Mouse (Mus musculus) hindbrain, embryonic 13.5 days (tissue): ENCODE measurements around the gene Dctn3. TPM values are rescaled to one million over a fixed set of nuclear protein-coding genes. Genes with fewer than 3 reads are reported as not detected.

Experiments
- ATAC-seq: fragments of 200-750 bp; cut with Nextera tagmentation; 2 replicates; pipeline ENCODE4 v1.8.0; 2017; ENCODE audit warnings: moderate TSS enrichment; ENCODE audit not compliant: low FRiP score
- H3K27ac ChIP-seq: fragments of 300-500 bp; sonication (generic); 2 replicates; pipeline ENCODE4 v1.5.1; 2015; ENCODE audit warnings: inconsistent platforms, mild to moderate bottlenecking, moderate library complexity
- H3K27me3 ChIP-seq: fragments of 300-500 bp; sonication (generic); 2 replicates; pipeline ENCODE4 v1.6.1; 2015; ENCODE audit warnings: mild to moderate bottlenecking, inconsistent platforms
- H3K36me3 ChIP-seq: fragments of 300-500 bp; sonication (generic); 2 replicates; pipeline ENCODE4 v1.6.1; 2015; ENCODE audit warnings: mild to moderate bottlenecking, inconsistent platforms
- H3K4me1 ChIP-seq: fragments of 300-500 bp; sonication (generic); replicated peaks from 2 replicates; pipeline ENCODE4 v1.6.1; 2015; ENCODE audit warnings: inconsistent platforms
- H3K4me2 ChIP-seq: fragments of 300-500 bp; sonication (generic); 2 replicates; pipeline ENCODE4 v1.6.1; 2015; ENCODE audit warnings: inconsistent platforms, mild to moderate bottlenecking, moderate library complexity
- H3K4me3 ChIP-seq: fragments of 300-500 bp; sonication (generic); 2 replicates; pipeline ENCODE4 v1.5.1; 2015; ENCODE audit warnings: mild to moderate bottlenecking, inconsistent platforms
- H3K9ac ChIP-seq: fragments of 300-500 bp; sonication (generic); 2 replicates; pipeline ENCODE4 v1.6.1; 2015; ENCODE audit warnings: mild to moderate bottlenecking, inconsistent platforms
- H3K9me3 ChIP-seq: fragments of 300-500 bp; sonication (generic); 2 replicates; pipeline ENCODE4 v1.6.1; 2016; ENCODE audit warnings: inconsistent platforms
- WGBS: fragments of 180-500 bp; shearing (Covaris S2); methylation state at CpG from one replicate; pipeline ENCODE4 v1.1.7; 2015; 5-methylcytosine and 5-hydroxymethylcytosine counted together
- polyA plus RNA-seq: library from polyadenylated mRNA; unstranded; fragments of >200 nt; fragmentation: Nextera tagmentation; extraction: Ambion mirVana; gene quantifications from 2 replicates; pipeline ENCODE4 v1.2.1, GENCODE M21; 2015

Gene Dctn3
- polyA plus RNA-seq, 1 experiment from 2014 or later: 303 TPM

- 2% methylated on average over 49 of the region's 50 CpGs for WGBS
- Histone ChIP-seq H3K27ac (no peak within 1 kb of the TSS), H3K4me3 (peak within 1 kb of the TSS; percentile 41), H3K4me2 (peak within 1 kb of the TSS; percentile 69), H3K9ac (peak within 1 kb of the TSS; percentile 63), H3K36me3 (no peaks in the 10 kb centered on the region), H3K27me3 (peaks cover 76% of the 10 kb centered on the region), H3K9me3 (no peaks in the 10 kb centered on the region), H3K4me1 (peaks cover 28% of the 10 kb centered on the region)
- no peak for ATAC-seq
These were observed 8.2 kb upstream of the Dctn3 start, which contains the start of gene Arid3c for GRCm38 (mm10) chr4:41731052-41731765. Gene Arid3c, minus strand, starts transcription at chr4:41731142.

- H3K27ac ChIP-seq: peak overlapping the region; percentile 70
These were observed 4.1 kb upstream of the Dctn3 start for GRCm38 (mm10) chr4:41726826-41727621.

GRCm38 (mm10) chr4:41716834-41717233 is 6.1 kb downstream of the Dctn3 start:
- Histone ChIP-seq H3K27ac (peak overlapping the region; percentile 55; the same call in 1 of the 2 replicates), H3K36me3 (peaks cover 51% of the 10 kb centered on the region), H3K4me3 (no peak overlapping the region), H3K4me2 (no peak overlapping the region), H3K4me1 (peaks cover 52% of the 10 kb centered on the region), H3K9ac (0 out of 2 replicates have a peak overlapping the region, but pooled peaks have one; percentile 19), H3K27me3 (no peaks in the 10 kb centered on the region), H3K9me3 (no peaks in the 10 kb centered on the region)
- ATAC-seq: no peak
- WGBS: 65% methylated on average over 6 of the region's 6 CpGs

More at GRCm38 (mm10) chr4:41726826-41727621, 4.1 kb upstream of the Dctn3 start:
- 9% methylated on average over 20 of the region's 20 CpGs for WGBS
- Histone ChIP-seq H3K9ac (peak overlapping the region; percentile 49), H3K4me2 (peak overlapping the region; percentile 36), H3K4me3 (peak overlapping the region; percentile 12; the same call in 1 of the 2 replicates), H3K27me3 (peaks cover 80% of the 10 kb centered on the region), H3K9me3 (no peaks in the 10 kb centered on the region), H3K36me3 (no peaks in the 10 kb centered on the region), H3K4me1 (peaks cover 46% of the 10 kb centered on the region)
- 0 out of 2 replicates have a peak, but pooled peaks have one; percentile 36 for ATAC-seq

- no peak overlapping the region for H3K9ac ChIP-seq
- H3K9me3 ChIP-seq: no peaks in the 10 kb centered on the region
- no peak overlapping the region for H3K27ac ChIP-seq
- peaks cover 58% of the 10 kb centered on the region for H3K4me1 ChIP-seq
- H3K36me3 ChIP-seq: peaks cover 60% of the 10 kb centered on the region
- no peak overlapping the region for H3K4me3 ChIP-seq
- ATAC-seq: no peak
- 87% methylated on average over 5 of the region's 5 CpGs for WGBS
- H3K4me2 ChIP-seq: no peak overlapping the region
- no peaks in the 10 kb centered on the region for H3K27me3 ChIP-seq
These were observed 7.4 kb downstream of the Dctn3 start for GRCm38 (mm10) chr4:41715596-41715995.

- Histone ChIP-seq H3K4me3 (no peak overlapping the region), H3K9ac (no peak overlapping the region), H3K4me1 (peaks cover 58% of the 10 kb centered on the region), H3K27ac (no peak overlapping the region), H3K4me2 (no peak overlapping the region), H3K27me3 (no peaks in the 10 kb centered on the region), H3K9me3 (no peaks in the 10 kb centered on the region), H3K36me3 (peaks cover 56% of the 10 kb centered on the region)
- ATAC-seq: no peak
- 80% methylated on average over 8 of the region's 8 CpGs for WGBS
These were observed 7.9 kb downstream of the Dctn3 start for GRCm38 (mm10) chr4:41715082-41715481.

GRCm38 (mm10) chr4:41714276-41714675 is 8.7 kb downstream of the Dctn3 start:
- ATAC-seq: 0 out of 2 replicates have a peak, but pooled peaks have one; percentile 11

GRCm38 (mm10) chr4:41713197-41714067 is 9.5 kb downstream of the Dctn3 start, which contains the start of gene Rpp25l:
Gene Rpp25l, minus strand, starts transcription at chr4:41713534.
- peak within 1 kb of the TSS; percentile 82 for H3K4me3 ChIP-seq
- no peaks in the 10 kb centered on the region for H3K9me3 ChIP-seq
- H3K27me3 ChIP-seq: no peaks in the 10 kb centered on the region
- H3K9ac ChIP-seq: peak within 1 kb of the TSS; percentile 91
- H3K27ac ChIP-seq: peak within 1 kb of the TSS; percentile 84
- H3K4me2 ChIP-seq: peak within 1 kb of the TSS; percentile 93
- peaks cover 62% of the 10 kb centered on the region for H3K4me1 ChIP-seq
- WGBS: under 1% methylated on average over 61 of the region's 61 CpGs
- peaks cover 40% of the 10 kb centered on the region for H3K36me3 ChIP-seq
- ATAC-seq: peak; percentile 67

More at GRCm38 (mm10) chr4:41714276-41714675, 8.7 kb downstream of the Dctn3 start:
- Histone ChIP-seq H3K4me2 (peak overlapping the region; percentile 93), H3K27ac (no peak overlapping the region; the same call in 1 of the 2 replicates), H3K9me3 (no peaks in the 10 kb centered on the region), H3K4me3 (peak overlapping the region; percentile 82), H3K4me1 (peaks cover 58% of the 10 kb centered on the region), H3K36me3 (peaks cover 48% of the 10 kb centered on the region), H3K27me3 (no peaks in the 10 kb centered on the region), H3K9ac (no peak overlapping the region)
- 19% methylated on average over 8 of the region's 8 CpGs for WGBS

GRCm38 (mm10) chr4:41712421-41713196 is 10.4 kb downstream of the Dctn3 start:
- Histone ChIP-seq H3K36me3 (peaks cover 32% of the 10 kb centered on the region), H3K9me3 (no peaks in the 10 kb centered on the region), H3K27ac (peak overlapping the region; percentile 84), H3K9ac (peak overlapping the region; percentile 91), H3K4me2 (peak overlapping the region; percentile 93), H3K27me3 (no peaks in the 10 kb centered on the region), H3K4me3 (peak overlapping the region; percentile 82), H3K4me1 (peaks cover 68% of the 10 kb centered on the region)
- ATAC-seq: peak; percentile 19
- WGBS: 40% methylated on average over 31 of the region's 31 CpGs

- H3K4me2 ChIP-seq: peak overlapping the region; percentile 93
- peak overlapping the region; percentile 91 for H3K9ac ChIP-seq
- H3K27me3 ChIP-seq: no peaks in the 10 kb centered on the region
- no peak overlapping the region for H3K27ac ChIP-seq
- H3K36me3 ChIP-seq: peaks cover 24% of the 10 kb centered on the region
- H3K9me3 ChIP-seq: no peaks in the 10 kb centered on the region
- peak overlapping the region; percentile 82 for H3K4me3 ChIP-seq
- WGBS: 79% methylated on average over 16 of the region's 16 CpGs
- H3K4me1 ChIP-seq: peaks cover 68% of the 10 kb centered on the region
- no peak for ATAC-seq
These were observed 11.1 kb downstream of the Dctn3 start for GRCm38 (mm10) chr4:41711705-41712375.

- peaks cover 12% of the 10 kb centered on the region for H3K36me3 ChIP-seq
- WGBS: 74% methylated on average over 4 of the region's 4 CpGs
- no peak for ATAC-seq
- H3K9ac ChIP-seq: no peak overlapping the region
- H3K4me1 ChIP-seq: peaks cover 72% of the 10 kb centered on the region
- no peak overlapping the region for H3K4me2 ChIP-seq
- H3K9me3 ChIP-seq: no peaks in the 10 kb centered on the region
- 0 out of 2 replicates have a peak, but pooled peaks cover 5% of the 10 kb centered on the region for H3K27me3 ChIP-seq
- H3K27ac ChIP-seq: no peak overlapping the region
- H3K4me3 ChIP-seq: no peak overlapping the region
These were observed 12.7 kb downstream of the Dctn3 start for GRCm38 (mm10) chr4:41710229-41710628.
